Mouse (Mus musculus): ENCODE data around the gene Gdap1l1. TPM values are rescaled to one million over a fixed set of nuclear protein-coding genes. Genes with fewer than 3 reads are reported as not detected.
A peak's percentile ranks its signal among the peaks of the same experiment; 100 is the strongest.

Gdap1l1 gene
- polyA plus RNA-seq, 1 experiment from 2014 or later: 5.0 TPM

DNA sequence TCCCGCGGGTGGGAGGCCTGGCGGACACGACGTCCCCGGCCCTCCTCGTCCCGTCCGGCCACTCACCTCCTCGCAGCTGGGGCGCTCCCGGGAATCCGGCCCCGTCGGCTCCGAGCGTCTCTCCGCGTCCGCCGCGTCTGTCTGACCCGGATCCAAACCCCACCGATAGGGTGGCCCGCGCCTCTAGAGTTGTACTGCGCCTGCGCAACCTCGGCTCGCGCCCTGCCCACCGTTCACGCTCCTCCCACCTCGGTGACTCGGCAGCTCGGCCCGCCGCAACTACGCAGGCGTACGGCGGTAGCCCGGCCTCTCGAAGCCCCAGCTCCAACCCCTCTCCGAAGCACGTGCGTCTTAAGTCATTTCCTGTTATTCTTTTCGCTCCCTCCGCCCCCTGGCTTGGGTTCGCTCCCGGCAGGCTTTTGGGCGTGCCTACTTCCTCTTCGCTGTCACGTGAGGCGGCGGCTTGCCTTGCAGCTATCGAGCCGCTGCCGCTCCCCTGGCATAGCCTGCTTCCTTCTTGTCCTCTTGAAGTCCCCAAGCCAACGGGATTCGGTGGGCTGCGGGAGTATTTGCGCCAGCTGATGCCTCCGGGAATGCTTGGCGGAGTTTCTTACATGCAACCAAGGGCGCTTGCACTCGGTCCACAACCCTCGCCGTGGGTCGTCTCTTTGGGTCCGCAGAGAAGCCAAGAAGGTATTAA is 18.8 kb upstream of the Gdap1l1 start:
- H3K36me3 ChIP-seq (ENCODE audit: control insufficient read depth, insufficient read depth, low read length): peaks cover 2% of the 10 kb centered on the region; the same call in 1 of the 2 replicates
- H3K4me3 ChIP-seq (ENCODE audit: low read length): peak overlapping the region; percentile 92
- H3K9me3 ChIP-seq (ENCODE audit: control insufficient read depth, low read length): no peaks in the 10 kb centered on the region
- no peaks in the 10 kb centered on the region for H3K27me3 ChIP-seq (replicated peaks; ENCODE audit: control insufficient read depth, insufficient read depth, low read length)
- peak overlapping the region; percentile 84 for H3K27ac ChIP-seq (ENCODE audit: low read length)
- H3K4me2 ChIP-seq (ENCODE audit: low read depth, low read length): peak overlapping the region; percentile 62
- peaks cover 32% of the 10 kb centered on the region for H3K4me1 ChIP-seq (ENCODE audit: control insufficient read depth, insufficient read depth, low read length)
- ATAC-seq: peak; percentile 98
- peak overlapping the region; percentile 89 for H3K9ac ChIP-seq (ENCODE audit: low read depth, low read length)
- under 1% methylated on average over 70 of the region's 71 CpGs for WGBS

DNA sequence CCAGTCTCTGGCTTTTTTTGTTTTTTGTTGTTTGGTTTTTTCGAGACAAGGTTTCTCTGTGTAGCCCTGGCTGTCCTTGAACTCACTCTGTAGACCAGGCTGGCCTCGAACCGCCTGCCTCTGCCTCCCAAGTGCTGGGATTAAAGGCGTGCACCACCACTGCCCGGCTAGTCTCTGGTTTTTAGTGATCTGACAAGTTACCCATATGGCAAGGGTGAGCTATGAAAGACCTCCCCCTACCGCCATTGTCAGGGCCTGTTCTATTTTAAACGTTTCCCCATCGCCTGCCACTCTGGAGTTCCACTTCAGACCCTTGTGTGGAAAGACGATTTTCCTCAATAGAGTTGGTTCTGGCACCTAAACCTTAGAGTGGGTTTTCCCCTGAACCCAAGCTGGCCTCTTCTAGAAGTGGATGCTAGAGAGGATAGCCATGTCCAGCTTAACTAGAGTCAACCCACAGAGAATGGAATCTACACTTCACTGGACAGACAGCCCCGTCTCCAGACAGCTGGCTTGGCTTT is 17.9 kb upstream of the Gdap1l1 start:
- Histone ChIP-seq H3K9me3 (ENCODE audit: control insufficient read depth, low read length) (no peaks in the 10 kb centered on the region), H3K4me3 (ENCODE audit: low read length) (peak overlapping the region; percentile 92), H3K27ac (ENCODE audit: low read length) (no peak overlapping the region), H3K36me3 (ENCODE audit: control insufficient read depth, insufficient read depth, low read length) (no peaks in the 10 kb centered on the region), H3K4me2 (ENCODE audit: low read depth, low read length) (peak overlapping the region; percentile 62), H3K9ac (ENCODE audit: low read depth, low read length) (peak overlapping the region; percentile 84), H3K4me1 (ENCODE audit: control insufficient read depth, insufficient read depth, low read length) (peaks cover 32% of the 10 kb centered on the region), H3K27me3 (replicated peaks; ENCODE audit: control insufficient read depth, insufficient read depth, low read length) (no peaks in the 10 kb centered on the region)
- 25% methylated on average over 10 of the region's 10 CpGs for WGBS
- no peak for ATAC-seq

DNA sequence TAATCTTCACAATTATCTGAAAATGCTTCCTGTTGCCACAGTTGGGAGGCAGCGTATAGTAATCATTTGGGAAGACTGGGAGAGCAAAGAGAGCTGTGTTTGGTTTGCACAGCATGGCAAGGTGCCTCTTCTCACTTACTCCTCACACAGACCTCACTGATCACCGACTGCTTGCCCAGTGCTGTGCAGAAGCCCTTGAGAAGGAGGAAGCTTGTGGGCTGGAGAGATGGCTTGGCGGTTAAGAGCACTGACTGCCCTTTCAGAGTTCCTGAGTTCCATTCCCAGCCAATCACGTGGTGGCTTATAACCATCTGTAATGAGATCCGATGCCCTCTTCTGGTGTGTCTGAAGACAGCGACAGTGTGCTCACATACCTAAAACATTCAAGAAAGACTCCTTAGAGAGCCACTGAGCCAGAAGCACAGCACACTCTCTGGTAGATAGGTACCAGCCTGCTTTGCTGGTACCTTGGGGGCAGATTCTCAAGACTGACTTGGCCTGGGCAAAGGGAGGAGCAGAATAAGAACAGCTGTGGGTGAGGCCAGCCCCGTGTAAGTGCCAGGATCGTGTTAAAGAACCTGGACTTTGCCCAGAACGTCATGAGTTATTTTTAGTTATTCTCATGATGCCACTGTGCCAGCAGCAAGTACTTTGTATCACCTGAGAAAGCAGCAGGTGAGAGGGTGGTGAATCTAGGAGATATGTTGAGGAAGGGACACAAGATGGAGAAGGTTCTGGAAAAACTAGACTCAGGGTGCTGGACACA is 15.2 kb upstream of the Gdap1l1 start:
- no peak overlapping the region for H3K4me3 ChIP-seq (ENCODE audit: low read length)
- no peak for ATAC-seq
- no peaks in the 10 kb centered on the region for H3K36me3 ChIP-seq (ENCODE audit: control insufficient read depth, insufficient read depth, low read length)
- H3K9me3 ChIP-seq (ENCODE audit: control insufficient read depth, low read length): no peaks in the 10 kb centered on the region
- H3K4me2 ChIP-seq (ENCODE audit: low read depth, low read length): no peak overlapping the region
- H3K27me3 ChIP-seq (replicated peaks; ENCODE audit: control insufficient read depth, insufficient read depth, low read length): no peaks in the 10 kb centered on the region
- no peak overlapping the region for H3K27ac ChIP-seq (ENCODE audit: low read length)
- no peak overlapping the region for H3K9ac ChIP-seq (ENCODE audit: low read depth, low read length)
- WGBS: 73% methylated on average over 9 of the region's 9 CpGs
- H3K4me1 ChIP-seq (ENCODE audit: control insufficient read depth, insufficient read depth, low read length): peaks cover 19% of the 10 kb centered on the region

GRCm38 (mm10) chr2:163424597-163424996 is 13.7 kb upstream of the Gdap1l1 start, which contains the start of gene Oser1:
Gene Oser1, minus strand, starts transcription at chr2:163424697.
- Histone ChIP-seq H3K36me3 (ENCODE audit: control insufficient read depth, insufficient read depth, low read length) (no peaks in the 10 kb centered on the region), H3K27me3 (replicated peaks; ENCODE audit: control insufficient read depth, insufficient read depth, low read length) (no peaks in the 10 kb centered on the region), H3K4me3 (ENCODE audit: low read length) (no peak within 1 kb of the TSS), H3K9me3 (ENCODE audit: control insufficient read depth, low read length) (no peaks in the 10 kb centered on the region), H3K4me2 (ENCODE audit: low read depth, low read length) (no peak within 1 kb of the TSS), H3K4me1 (ENCODE audit: control insufficient read depth, insufficient read depth, low read length) (peaks cover 15% of the 10 kb centered on the region), H3K27ac (ENCODE audit: low read length) (no peak within 1 kb of the TSS), H3K9ac (ENCODE audit: low read depth, low read length) (no peak within 1 kb of the TSS)
- ATAC-seq: no peak
- 81% methylated on average over 6 of the region's 6 CpGs for WGBS

GRCm38 (mm10) chr2:163428346-163429011 is 9.8 kb upstream of the Gdap1l1 start:
- Histone ChIP-seq H3K9me3 (ENCODE audit: control insufficient read depth, low read length) (no peaks in the 10 kb centered on the region), H3K4me2 (ENCODE audit: low read depth, low read length) (no peak overlapping the region)
- WGBS: 39% methylated on average over 4 of the region's 4 CpGs

GRCm38 (mm10) chr2:163431289-163431688 is 7.0 kb upstream of the Gdap1l1 start:
- Histone ChIP-seq H3K9ac (ENCODE audit: low read depth, low read length) (no peak overlapping the region), H3K4me2 (ENCODE audit: low read depth, low read length) (no peak overlapping the region), H3K36me3 (ENCODE audit: control insufficient read depth, insufficient read depth, low read length) (no peaks in the 10 kb centered on the region), H3K27ac (ENCODE audit: low read length) (no peak overlapping the region), H3K4me1 (ENCODE audit: control insufficient read depth, insufficient read depth, low read length) (no peaks in the 10 kb centered on the region), H3K9me3 (ENCODE audit: control insufficient read depth, low read length) (no peaks in the 10 kb centered on the region), H3K27me3 (replicated peaks; ENCODE audit: control insufficient read depth, insufficient read depth, low read length) (no peaks in the 10 kb centered on the region), H3K4me3 (ENCODE audit: low read length) (no peak overlapping the region)
- ATAC-seq: no peak
- 80% methylated on average over 9 of the region's 9 CpGs for WGBS

More at GRCm38 (mm10) chr2:163428346-163429011, 9.8 kb upstream of the Gdap1l1 start:
- Histone ChIP-seq H3K27ac (ENCODE audit: low read length) (no peak overlapping the region), H3K4me3 (ENCODE audit: low read length) (no peak overlapping the region), H3K4me1 (ENCODE audit: control insufficient read depth, insufficient read depth, low read length) (peaks cover 1% of the 10 kb centered on the region; the same call in 1 of the 2 replicates), H3K36me3 (ENCODE audit: control insufficient read depth, insufficient read depth, low read length) (no peaks in the 10 kb centered on the region), H3K27me3 (replicated peaks; ENCODE audit: control insufficient read depth, insufficient read depth, low read length) (no peaks in the 10 kb centered on the region), H3K9ac (ENCODE audit: low read depth, low read length) (no peak overlapping the region)
- no peak for ATAC-seq

- Histone ChIP-seq H3K4me1 (ENCODE audit: control insufficient read depth, insufficient read depth, low read length) (peaks cover 6% of the 10 kb centered on the region; the same call in 1 of the 2 replicates), H3K4me3 (ENCODE audit: low read length) (no peak overlapping the region), H3K27me3 (replicated peaks; ENCODE audit: control insufficient read depth, insufficient read depth, low read length) (peaks cover 7% of the 10 kb centered on the region), H3K36me3 (ENCODE audit: control insufficient read depth, insufficient read depth, low read length) (no peaks in the 10 kb centered on the region), H3K4me2 (ENCODE audit: low read depth, low read length) (no peak overlapping the region), H3K9ac (ENCODE audit: low read depth, low read length) (no peak overlapping the region), H3K9me3 (ENCODE audit: control insufficient read depth, low read length) (no peaks in the 10 kb centered on the region), H3K27ac (ENCODE audit: low read length) (no peak overlapping the region)
- ATAC-seq: no peak
- 22% methylated on average over 4 of the region's 4 CpGs for WGBS
Observed at GRCm38 (mm10) chr2:163433971-163434370, 4.3 kb upstream of the Gdap1l1 start.

GRCm38 (mm10) chr2:163437800-163438199 is 476 bp upstream of the Gdap1l1 start:
- no peak overlapping the region for H3K4me2 ChIP-seq (ENCODE audit: low read depth, low read length)
- H3K27me3 ChIP-seq (replicated peaks; ENCODE audit: control insufficient read depth, insufficient read depth, low read length): peaks cover 9% of the 10 kb centered on the region
- 49% methylated on average over 4 of the region's 4 CpGs for WGBS
- no peaks in the 10 kb centered on the region for H3K36me3 ChIP-seq (ENCODE audit: control insufficient read depth, insufficient read depth, low read length)
- H3K27ac ChIP-seq (ENCODE audit: low read length): no peak overlapping the region
- no peaks in the 10 kb centered on the region for H3K9me3 ChIP-seq (ENCODE audit: control insufficient read depth, low read length)
- H3K9ac ChIP-seq (ENCODE audit: low read depth, low read length): no peak overlapping the region
- H3K4me3 ChIP-seq (ENCODE audit: low read length): no peak overlapping the region
- H3K4me1 ChIP-seq (ENCODE audit: control insufficient read depth, insufficient read depth, low read length): peaks cover 6% of the 10 kb centered on the region; the same call in 1 of the 2 replicates
- no peak for ATAC-seq
